Mouse (Mus musculus): ENCODE measurements around the gene Olfr725. TPM values are rescaled to one million over a fixed set of nuclear protein-coding genes. Genes with fewer than 3 reads are reported as not detected.
A peak's percentile ranks its signal among the peaks of the same experiment; 100 is the strongest.

Olfr725 gene
- not detected in 2 replicates for polyA plus RNA-seq (2011; ENCODE audit: insufficient read depth, insufficient read length, low read depth, missing spikeins)

DNA sequence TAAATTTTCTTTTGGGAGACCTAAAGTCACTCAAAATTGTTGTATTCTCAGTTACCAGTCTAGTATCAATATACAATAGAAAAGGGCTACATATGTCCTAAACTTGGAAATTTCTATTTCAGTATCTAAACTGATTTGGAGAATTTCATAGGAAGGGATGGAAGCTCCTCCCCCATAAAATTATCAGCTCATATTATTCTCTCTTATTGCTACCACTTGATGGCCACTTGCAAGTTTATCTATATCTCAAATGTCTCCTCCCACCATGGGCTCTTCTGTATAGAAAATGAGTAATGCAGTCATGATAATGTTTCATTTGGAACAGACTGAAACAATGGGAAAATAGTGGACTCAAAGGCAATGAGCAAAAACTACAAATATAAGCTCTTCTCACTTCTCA is at the start of gene Olfr725:
Gene Olfr725 (minus strand): TSS at position 101 of the 400 bp plus-strand sequence.
- Histone ChIP-seq H3K27me3 (ENCODE audit: control insufficient read depth, insufficient read depth, low read length, poor library complexity, severe bottlenecking) (no peaks in the 10 kb centered on the region), H3K4me3 (ENCODE audit: low read depth, low read length) (no peak within 1 kb of the TSS), H3K27ac (ENCODE audit: insufficient read depth, low read length) (no peak within 1 kb of the TSS), H3K36me3 (ENCODE audit: control insufficient read depth, insufficient read depth, low read length, poor library complexity, severe bottlenecking) (no peaks in the 10 kb centered on the region), H3K4me1 (ENCODE audit: control insufficient read depth, insufficient read depth, low read length) (no peaks in the 10 kb centered on the region), H3K9ac (ENCODE audit: low read depth, poor library complexity, severe bottlenecking) (no peak within 1 kb of the TSS), H3K9me3 (replicated peaks; ENCODE audit: control insufficient read depth, insufficient read depth, low read length, poor library complexity, severe bottlenecking) (no peaks in the 10 kb centered on the region; the same call in 1 of the 2 replicates)
- TF ChIP-seq EP300 (IDR thresholded peaks at IDR 0.05; ENCODE audit: insufficient read depth, low read depth, low read length) (no peak), POLR2A (IDR thresholded peaks at IDR 0.05; ENCODE audit: insufficient read depth, low read length) (no peak), CTCF (IDR thresholded peaks at IDR 0.05; ENCODE audit: low read depth, low read length) (no peak)

DNA sequence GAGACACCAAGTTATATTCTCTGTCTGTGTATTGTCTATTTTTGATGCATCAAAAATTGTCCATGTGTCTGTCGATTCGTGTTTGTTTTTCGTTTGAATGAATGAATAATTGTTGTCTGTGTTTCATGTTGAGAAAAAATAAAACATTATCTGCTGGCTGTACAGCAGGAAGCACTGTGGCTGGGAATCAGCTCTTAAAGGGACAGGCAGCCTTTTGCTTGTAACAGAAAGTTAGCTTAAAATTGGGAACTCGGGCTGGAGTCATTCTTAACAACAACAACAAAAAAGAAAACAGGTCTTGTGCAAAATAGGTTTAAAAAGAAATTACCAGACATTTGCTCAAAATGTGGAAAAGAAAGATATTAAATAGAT is 22.5 kb upstream of the Olfr725 start:
- H3K36me3 ChIP-seq (ENCODE audit: control insufficient read depth, insufficient read depth, low read length, poor library complexity, severe bottlenecking) = no peaks in the 10 kb centered on the region
- peak overlapping the region; percentile 68 for H3K9ac ChIP-seq (ENCODE audit: low read depth, poor library complexity, severe bottlenecking)
- no peak for TF ChIP-seq POLR2A (IDR thresholded peaks at IDR 0.05; ENCODE audit: insufficient read depth, low read length)
- TF ChIP-seq CTCF (IDR thresholded peaks at IDR 0.05; ENCODE audit: low read depth, low read length) = no peak
- TF ChIP-seq EP300 (IDR thresholded peaks at IDR 0.05; ENCODE audit: insufficient read depth, low read depth, low read length) = no peak
- no peaks in the 10 kb centered on the region for H3K4me1 ChIP-seq (ENCODE audit: control insufficient read depth, insufficient read depth, low read length)
- H3K27ac ChIP-seq (ENCODE audit: insufficient read depth, low read length) = no peak overlapping the region
- no peaks in the 10 kb centered on the region; the same call in 1 of the 2 replicates for H3K27me3 ChIP-seq (ENCODE audit: control insufficient read depth, insufficient read depth, low read length, poor library complexity, severe bottlenecking)
- no peaks in the 10 kb centered on the region for H3K9me3 ChIP-seq (replicated peaks; ENCODE audit: control insufficient read depth, insufficient read depth, low read length, poor library complexity, severe bottlenecking)
- H3K4me3 ChIP-seq (ENCODE audit: low read depth, low read length) = no peak overlapping the region

DNA sequence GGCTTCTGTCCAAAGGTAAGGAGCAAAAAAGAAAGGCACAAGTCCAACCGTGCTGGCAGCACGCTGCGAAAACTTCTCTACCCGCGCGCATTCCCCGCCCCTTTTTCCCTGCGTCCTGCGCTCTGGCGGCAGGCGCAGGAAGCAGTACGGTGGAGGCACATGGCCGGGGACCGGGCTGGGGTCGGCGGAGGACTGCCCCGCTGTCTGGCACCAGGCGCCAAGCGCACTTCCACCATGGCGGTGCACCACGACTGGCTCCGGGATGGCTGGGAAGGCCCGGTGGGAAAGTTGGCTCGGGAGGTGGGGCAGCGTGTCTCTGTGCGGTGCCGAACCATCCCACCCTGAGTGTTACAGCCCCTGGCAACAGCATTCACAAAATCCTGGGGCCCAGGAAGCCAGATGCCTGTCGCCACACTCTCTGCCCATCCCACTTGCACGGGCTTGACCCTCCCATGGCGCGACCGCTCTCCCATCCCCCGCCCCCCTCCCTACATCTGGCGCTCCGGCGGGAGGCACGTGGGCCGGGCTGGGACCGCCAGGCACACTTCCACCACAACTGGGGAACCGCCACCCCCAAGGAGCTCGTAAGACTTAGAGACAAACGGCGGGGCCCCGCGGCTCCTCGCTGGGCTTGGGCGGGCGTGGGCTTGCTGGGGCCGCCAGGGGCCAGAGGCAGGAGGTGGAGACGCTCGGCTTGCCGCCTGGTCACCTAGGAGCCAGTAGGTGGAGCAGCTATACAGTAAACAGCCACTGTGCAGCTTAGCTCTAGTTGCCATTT is 22.0 kb upstream of the Olfr725 start:
- peak overlapping the region; percentile 74 for H3K4me3 ChIP-seq (ENCODE audit: low read depth, low read length)
- no peaks in the 10 kb centered on the region for H3K4me1 ChIP-seq (ENCODE audit: control insufficient read depth, insufficient read depth, low read length)
- no peaks in the 10 kb centered on the region; the same call in 1 of the 2 replicates for H3K27me3 ChIP-seq (ENCODE audit: control insufficient read depth, insufficient read depth, low read length, poor library complexity, severe bottlenecking)
- no peaks in the 10 kb centered on the region for H3K36me3 ChIP-seq (ENCODE audit: control insufficient read depth, insufficient read depth, low read length, poor library complexity, severe bottlenecking)
- no peaks in the 10 kb centered on the region for H3K9me3 ChIP-seq (replicated peaks; ENCODE audit: control insufficient read depth, insufficient read depth, low read length, poor library complexity, severe bottlenecking)
- no peak overlapping the region for H3K27ac ChIP-seq (ENCODE audit: insufficient read depth, low read length)
- TF ChIP-seq EP300 (IDR thresholded peaks at IDR 0.05; ENCODE audit: insufficient read depth, low read depth, low read length) (no peak), CTCF (IDR thresholded peaks at IDR 0.05; ENCODE audit: low read depth, low read length) (peak; percentile 48), POLR2A (IDR thresholded peaks at IDR 0.05; ENCODE audit: insufficient read depth, low read length) (no peak)
- peak overlapping the region; percentile 68 for H3K9ac ChIP-seq (ENCODE audit: low read depth, poor library complexity, severe bottlenecking)

DNA sequence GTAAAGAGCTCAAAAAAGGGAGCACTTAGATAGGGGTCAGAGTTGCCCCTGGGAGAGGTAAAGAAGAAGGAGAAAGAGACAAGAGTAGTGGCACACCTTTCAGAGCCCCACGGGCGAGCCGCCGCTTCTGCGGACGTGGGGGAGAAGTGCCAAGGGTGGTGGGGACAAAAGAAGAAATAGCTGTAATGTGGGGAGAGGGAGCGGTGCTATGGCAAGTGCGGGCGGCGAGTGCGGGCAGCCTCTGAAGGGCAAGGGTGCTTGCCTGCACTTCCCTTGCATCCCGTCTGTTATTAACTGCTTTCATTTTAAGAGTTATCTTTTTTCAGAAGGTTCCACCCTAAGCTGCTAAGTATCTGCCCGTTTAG is 21.4 kb upstream of the Olfr725 start:
- TF ChIP-seq POLR2A (IDR thresholded peaks at IDR 0.05; ENCODE audit: insufficient read depth, low read length) (no peak), CTCF (IDR thresholded peaks at IDR 0.05; ENCODE audit: low read depth, low read length) (no peak), EP300 (IDR thresholded peaks at IDR 0.05; ENCODE audit: insufficient read depth, low read depth, low read length) (no peak)
- Histone ChIP-seq H3K36me3 (ENCODE audit: control insufficient read depth, insufficient read depth, low read length, poor library complexity, severe bottlenecking) (no peaks in the 10 kb centered on the region), H3K9me3 (replicated peaks; ENCODE audit: control insufficient read depth, insufficient read depth, low read length, poor library complexity, severe bottlenecking) (no peaks in the 10 kb centered on the region), H3K4me1 (ENCODE audit: control insufficient read depth, insufficient read depth, low read length) (no peaks in the 10 kb centered on the region), H3K4me3 (ENCODE audit: low read depth, low read length) (peak overlapping the region; percentile 74), H3K9ac (ENCODE audit: low read depth, poor library complexity, severe bottlenecking) (peak overlapping the region; percentile 68), H3K27me3 (ENCODE audit: control insufficient read depth, insufficient read depth, low read length, poor library complexity, severe bottlenecking) (no peaks in the 10 kb centered on the region; the same call in 1 of the 2 replicates), H3K27ac (ENCODE audit: insufficient read depth, low read length) (no peak overlapping the region)

DNA sequence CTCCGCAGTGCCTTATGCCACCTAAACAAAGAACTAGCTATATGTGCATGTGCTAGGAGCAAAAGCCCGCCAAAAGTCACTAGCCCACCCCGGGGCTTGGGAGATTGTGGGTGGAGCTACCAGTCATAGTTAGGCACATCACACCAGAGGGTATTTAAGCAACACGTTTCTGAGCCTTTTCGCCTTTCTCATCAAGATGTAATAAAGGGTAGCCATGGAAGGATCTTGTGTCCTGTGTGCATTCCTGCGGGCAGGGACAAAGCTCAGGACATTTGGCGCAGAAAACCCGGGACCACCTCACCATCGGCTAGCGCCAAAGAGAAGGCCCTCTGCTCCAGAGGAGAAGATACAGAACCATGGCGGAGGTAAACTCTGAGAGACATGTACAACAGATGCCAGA is 21.0 kb upstream of the Olfr725 start:
- no peaks in the 10 kb centered on the region for H3K9me3 ChIP-seq (replicated peaks; ENCODE audit: control insufficient read depth, insufficient read depth, low read length, poor library complexity, severe bottlenecking)
- peak overlapping the region; percentile 68 for H3K9ac ChIP-seq (ENCODE audit: low read depth, poor library complexity, severe bottlenecking)
- TF ChIP-seq CTCF (IDR thresholded peaks at IDR 0.05; ENCODE audit: low read depth, low read length) = no peak
- TF ChIP-seq EP300 (IDR thresholded peaks at IDR 0.05; ENCODE audit: insufficient read depth, low read depth, low read length) = no peak
- no peak for TF ChIP-seq POLR2A (IDR thresholded peaks at IDR 0.05; ENCODE audit: insufficient read depth, low read length)
- H3K36me3 ChIP-seq (ENCODE audit: control insufficient read depth, insufficient read depth, low read length, poor library complexity, severe bottlenecking) = no peaks in the 10 kb centered on the region
- H3K4me1 ChIP-seq (ENCODE audit: control insufficient read depth, insufficient read depth, low read length) = no peaks in the 10 kb centered on the region
- no peak overlapping the region for H3K27ac ChIP-seq (ENCODE audit: insufficient read depth, low read length)
- peak overlapping the region; percentile 74 for H3K4me3 ChIP-seq (ENCODE audit: low read depth, low read length)
- no peaks in the 10 kb centered on the region; the same call in 1 of the 2 replicates for H3K27me3 ChIP-seq (ENCODE audit: control insufficient read depth, insufficient read depth, low read length, poor library complexity, severe bottlenecking)

DNA sequence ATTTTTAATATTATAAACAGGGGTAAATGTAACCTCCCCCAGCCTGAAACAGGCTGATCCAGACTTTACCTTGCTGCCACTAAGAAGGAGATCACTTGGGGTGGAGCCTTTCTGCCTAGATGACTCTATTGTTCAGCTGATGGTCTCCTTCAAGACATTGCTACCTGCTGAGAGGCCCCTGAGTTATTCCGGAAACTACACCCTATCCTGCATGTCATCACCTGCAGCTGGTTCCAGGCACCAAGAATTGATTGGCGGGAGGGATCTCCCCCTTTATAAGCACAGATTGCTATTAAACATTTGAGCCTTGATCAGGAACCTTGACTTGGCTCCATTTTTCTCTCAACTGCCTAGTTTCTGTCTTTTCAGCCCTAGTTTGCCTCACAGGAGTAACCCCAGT is 8.1 kb downstream of the Olfr725 start:
- Histone ChIP-seq H3K9me3 (replicated peaks; ENCODE audit: control insufficient read depth, insufficient read depth, low read length, poor library complexity, severe bottlenecking) (peaks cover 13% of the 10 kb centered on the region), H3K36me3 (ENCODE audit: control insufficient read depth, insufficient read depth, low read length, poor library complexity, severe bottlenecking) (no peaks in the 10 kb centered on the region), H3K27ac (ENCODE audit: insufficient read depth, low read length) (peak overlapping the region; percentile 61; the same call in 1 of the 2 replicates), H3K9ac (ENCODE audit: low read depth, poor library complexity, severe bottlenecking) (no peak overlapping the region), H3K4me3 (ENCODE audit: low read depth, low read length) (no peak overlapping the region), H3K4me1 (ENCODE audit: control insufficient read depth, insufficient read depth, low read length) (no peaks in the 10 kb centered on the region), H3K27me3 (ENCODE audit: control insufficient read depth, insufficient read depth, low read length, poor library complexity, severe bottlenecking) (no peaks in the 10 kb centered on the region)
- TF ChIP-seq EP300 (IDR thresholded peaks at IDR 0.05; ENCODE audit: insufficient read depth, low read depth, low read length) (peak; percentile 69), POLR2A (IDR thresholded peaks at IDR 0.05; ENCODE audit: insufficient read depth, low read length) (no peak), CTCF (IDR thresholded peaks at IDR 0.05; ENCODE audit: low read depth, low read length) (no peak)
